Mouse (Mus musculus) thymus, adult 18-20 months (tissue): Measurements from ENCODE around the gene Osmr.

Experiments
- DNase-seq, 2 experiments: peaks; one replicate each; pipeline ENCODE4 v3.0.0; 2022; ENCODE audit warnings: mixed read lengths in 2 of 2

Gene Osmr

GRCm38 (mm10) chr15:6874601-6875019 lies at the start of gene Osmr:
Gene Osmr, minus strand, starts transcription at chr15:6874969.
- DNase-seq: no peak

GRCm38 (mm10) chr15:6919406-6919805 lies 44.6 kb upstream of the Osmr start:
- DNase-seq: no peak

- no peak for DNase-seq
These were observed 39.4 kb upstream of the Osmr start for GRCm38 (mm10) chr15:6914163-6914562.

- peak; percentile 31 to 42 for DNase-seq
These were observed 34.9 kb upstream of the Osmr start for GRCm38 (mm10) chr15:6909669-6910068.

DNA sequence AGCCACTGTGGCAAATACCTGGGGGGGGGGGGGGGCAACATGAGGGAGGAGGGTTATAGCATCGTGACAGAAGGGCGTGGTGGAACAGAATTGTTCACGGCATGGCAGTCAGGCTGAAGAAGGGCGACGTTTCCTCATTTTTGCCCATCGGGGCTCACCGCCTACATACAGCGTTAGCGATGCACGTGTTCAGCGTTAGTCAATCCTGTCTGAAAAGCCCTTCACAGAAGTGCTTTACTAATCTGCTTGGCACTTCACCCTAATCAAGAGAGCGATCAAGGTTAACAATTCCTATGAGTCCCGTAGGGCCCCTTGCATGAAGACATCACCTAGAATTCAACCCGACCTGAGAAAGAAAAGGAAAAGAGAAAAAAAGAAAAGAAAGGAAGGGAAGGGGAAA lies 34.3 kb upstream of the Osmr start:
- no peak for DNase-seq

DNA sequence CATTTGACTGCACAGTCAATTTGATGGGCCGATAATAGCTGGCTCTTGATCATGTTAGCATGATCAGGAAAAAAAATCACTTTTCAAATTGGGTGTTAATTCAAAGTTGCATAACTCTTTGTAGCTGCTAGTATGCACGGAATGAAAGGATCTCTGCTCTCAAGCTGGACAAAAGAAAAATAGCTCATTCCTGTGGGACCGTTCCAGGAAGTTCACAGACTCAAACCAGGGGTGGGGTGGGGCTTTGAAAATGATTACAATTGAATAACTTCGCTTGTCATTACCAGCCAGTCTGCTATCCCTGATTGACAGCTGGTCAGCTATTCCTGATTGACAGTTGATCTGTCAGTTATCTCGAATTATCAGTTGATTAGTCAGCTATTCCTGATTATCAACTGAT lies 33.8 kb upstream of the Osmr start:
- DNase-seq: no peak

DNA sequence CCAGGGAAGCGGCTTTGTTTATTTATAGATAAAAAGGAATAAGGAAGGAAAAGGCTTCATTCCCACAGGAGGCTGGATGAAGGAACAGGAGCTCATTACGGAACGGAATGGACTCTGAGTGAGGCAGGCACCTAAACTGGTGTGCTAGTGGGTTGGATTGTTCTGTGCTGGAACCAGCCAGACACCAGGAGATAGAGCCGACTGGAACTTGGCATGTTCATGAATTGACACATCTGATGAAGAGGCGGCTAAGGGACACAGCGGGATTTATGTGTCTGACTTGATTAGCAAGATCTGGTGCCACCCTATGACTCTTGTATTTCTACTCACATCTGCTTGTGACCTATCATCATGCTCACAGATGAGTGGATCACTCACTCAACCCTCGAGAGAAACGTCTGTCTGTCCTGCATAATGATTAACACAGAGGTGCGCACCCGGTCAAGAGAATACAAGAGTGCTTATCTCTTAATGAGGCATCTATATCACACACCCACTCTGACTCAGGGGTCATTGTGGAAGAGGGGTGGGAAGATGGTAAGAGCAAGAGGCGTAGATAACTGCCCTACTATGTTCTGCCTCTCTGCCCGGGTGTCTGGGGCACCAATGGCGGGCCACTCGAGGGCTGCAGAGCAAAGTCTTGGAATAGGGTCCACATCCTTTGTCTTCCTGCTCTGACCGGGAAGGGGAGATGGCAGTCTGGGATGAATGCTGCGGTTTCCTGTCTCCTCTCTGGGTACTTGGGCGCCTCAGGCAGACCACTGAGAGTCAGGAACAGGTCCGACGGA lies 31.7 kb upstream of the Osmr start:
- no peak for DNase-seq

DNA sequence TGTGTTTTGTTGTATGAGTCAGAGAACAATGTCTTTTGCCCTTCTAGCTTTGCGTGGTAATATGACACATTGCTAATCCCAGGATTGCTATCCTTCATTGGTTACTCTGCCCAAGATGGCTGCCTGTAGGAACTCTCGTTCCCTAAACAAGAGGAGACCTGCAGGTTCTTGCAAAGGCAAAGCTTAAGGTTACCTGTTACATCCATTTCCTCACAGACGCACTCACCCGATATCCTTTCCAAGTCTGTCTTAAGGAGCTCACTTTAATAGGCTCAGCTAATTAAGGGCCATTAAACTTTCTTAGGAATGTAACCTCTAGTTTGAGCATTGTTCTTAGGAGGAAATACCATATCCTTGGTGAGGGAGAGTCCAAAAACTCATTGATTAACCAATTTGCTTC lies 31.0 kb upstream of the Osmr start:
- DNase-seq: no peak

- DNase-seq: no peak
These were observed 28.7 kb upstream of the Osmr start for GRCm38 (mm10) chr15:6903286-6903975.

GRCm38 (mm10) chr15:6901982-6902639 lies 27.3 kb upstream of the Osmr start:
- DNase-seq: no peak

DNA sequence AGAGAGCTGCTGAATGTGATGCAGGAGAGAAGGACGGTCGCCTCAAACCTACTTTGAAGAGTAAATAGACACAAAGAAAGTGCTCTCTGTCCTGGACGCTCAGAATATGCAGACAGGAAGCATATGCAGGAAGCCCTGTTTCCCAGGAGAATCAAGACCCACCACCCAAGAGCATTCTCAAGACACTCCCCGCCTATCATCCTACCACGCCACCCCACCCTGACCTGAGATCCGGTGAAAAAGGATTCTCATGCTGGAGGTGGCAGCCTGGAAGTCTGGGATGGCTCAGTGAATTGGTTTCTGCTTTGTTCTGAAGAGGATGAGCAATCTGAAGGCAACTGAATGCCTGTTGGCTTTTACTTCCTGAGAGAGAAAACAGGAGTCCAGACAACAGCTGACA lies 26.5 kb upstream of the Osmr start:
- DNase-seq: no peak

DNA sequence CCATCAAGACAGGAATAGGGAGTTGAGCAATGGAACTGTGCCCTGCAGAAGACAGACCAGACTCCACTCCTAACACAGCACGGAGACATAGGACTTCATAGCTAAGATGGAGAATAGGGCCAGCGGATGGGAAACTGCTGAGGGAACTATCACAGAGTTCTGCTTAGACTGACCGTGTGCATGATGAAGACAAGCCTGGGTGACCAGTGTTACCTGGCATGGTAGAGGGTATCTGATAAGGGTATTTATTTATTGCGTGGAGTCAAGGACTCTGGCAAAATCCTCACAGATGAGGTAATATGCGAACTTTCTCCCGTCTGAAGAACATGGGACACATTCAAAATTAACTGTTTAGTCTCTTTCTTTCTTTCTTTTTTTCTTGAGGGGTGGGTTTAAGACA lies 9.5 kb upstream of the Osmr start:
- DNase-seq: no peak

- no peak for DNase-seq
These were observed 9.0 kb upstream of the Osmr start for GRCm38 (mm10) chr15:6883816-6884215.

DNA sequence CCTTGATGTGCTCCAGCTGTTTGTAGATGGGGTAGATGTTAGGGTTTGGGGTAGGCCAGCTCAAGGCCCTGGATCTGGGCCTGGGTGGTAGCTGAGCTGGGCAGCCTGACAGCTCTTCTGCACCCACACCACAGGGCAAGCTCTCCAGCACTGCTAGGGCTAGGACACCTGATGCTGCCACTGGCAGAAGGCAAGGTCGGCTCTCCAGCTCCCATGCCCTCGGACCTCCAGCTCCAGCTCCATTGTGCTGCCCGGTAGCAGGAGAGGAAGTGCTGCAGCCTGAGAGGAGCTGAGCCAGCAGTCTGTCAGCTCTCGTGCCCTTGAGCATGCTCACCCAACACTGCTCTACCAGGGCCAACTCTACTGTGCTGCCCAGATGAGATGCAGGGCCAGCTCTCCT lies 8.3 kb upstream of the Osmr start:
- DNase-seq: no peak

- no peak for DNase-seq
These were observed 7.4 kb upstream of the Osmr start for GRCm38 (mm10) chr15:6882180-6882579.

- no peak for DNase-seq
These were observed 6.4 kb upstream of the Osmr start for GRCm38 (mm10) chr15:6881211-6881610.

GRCm38 (mm10) chr15:6873807-6874600 lies 765 bp downstream of the Osmr start:
- DNase-seq: peak in 1 of 2 experiments; percentile 7

GRCm38 (mm10) chr15:6873154-6873806 lies 1.5 kb downstream of the Osmr start:
- no peak for DNase-seq

GRCm38 (mm10) chr15:6871621-6872359 lies 3.0 kb downstream of the Osmr start:
- no peak for DNase-seq

- no peak for DNase-seq
These were observed 7.9 kb downstream of the Osmr start for GRCm38 (mm10) chr15:6866888-6867287.

DNA sequence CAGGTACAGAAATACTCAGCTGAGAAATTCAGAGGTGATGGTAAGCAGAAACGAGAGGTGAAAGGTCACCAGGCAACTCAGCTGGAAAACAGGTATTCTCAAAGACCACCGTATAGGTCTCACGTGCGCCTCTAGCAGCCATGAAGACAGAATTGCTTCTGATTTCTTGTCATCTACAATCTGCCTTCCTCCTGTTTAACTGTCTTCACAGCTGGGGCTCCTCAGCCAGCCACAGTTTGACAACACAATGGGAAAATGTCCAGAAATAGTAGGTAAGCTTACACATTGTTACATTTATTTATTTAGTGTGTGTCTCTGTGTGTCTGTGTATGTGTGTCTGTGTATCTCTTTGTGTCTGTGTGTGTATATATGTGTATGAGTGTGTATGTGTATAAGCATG lies 12.6 kb downstream of the Osmr start:
- no peak for DNase-seq

GRCm38 (mm10) chr15:6861617-6862016 lies 13.2 kb downstream of the Osmr start:
- no peak for DNase-seq
